Mouse (Mus musculus) ovary, adult 18-20 months (tissue): Measurements from ENCODE around the gene 2310057M21Rik.

Experiments used
- DNase-seq: peaks from one replicate; pipeline ENCODE4 v3.0.0; 2022; ENCODE audit warnings: low spot score, mixed read lengths

The 2310057M21Rik gene

DNA sequence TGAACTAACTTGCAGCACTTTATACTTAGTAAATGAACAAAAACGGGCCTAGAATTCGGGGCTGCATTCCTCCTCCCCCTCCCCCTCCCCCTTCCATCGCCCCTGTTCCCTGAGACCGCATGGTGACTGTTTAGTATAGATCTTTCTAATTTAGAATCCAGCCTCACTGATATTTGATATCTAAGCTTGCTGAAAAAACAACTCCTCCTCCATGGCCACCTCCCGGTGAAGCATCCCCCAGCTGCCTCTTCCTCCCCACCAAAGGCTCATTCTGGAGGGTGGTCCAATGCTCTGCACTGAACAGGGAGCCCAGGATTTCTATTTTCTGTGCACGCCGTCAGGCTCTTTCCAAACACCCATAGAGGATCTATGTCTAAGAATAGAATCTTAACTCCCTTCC, 44.2 kb downstream of the 2310057M21Rik start:
- DNase-seq: no peak

DNA sequence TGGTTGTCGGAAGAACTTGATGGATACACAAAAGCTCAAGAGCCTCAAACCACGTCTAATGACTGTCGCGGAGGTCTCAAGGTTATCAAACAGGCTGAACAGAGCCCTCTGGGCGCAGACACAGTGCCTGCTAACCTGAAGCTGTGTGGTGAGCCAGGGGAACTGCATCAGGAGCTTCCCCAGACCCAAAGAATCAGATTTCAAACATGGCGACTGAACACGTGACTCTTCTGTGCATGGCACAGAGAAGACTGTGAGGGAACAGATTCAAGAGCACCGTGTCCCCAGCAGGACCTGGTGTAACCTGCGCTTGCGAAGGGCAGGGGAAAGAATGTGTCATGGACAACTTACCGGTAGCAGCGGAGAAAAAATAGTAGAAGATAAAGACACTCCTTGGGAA, 45.0 kb downstream of the 2310057M21Rik start:
- no peak for DNase-seq

DNA sequence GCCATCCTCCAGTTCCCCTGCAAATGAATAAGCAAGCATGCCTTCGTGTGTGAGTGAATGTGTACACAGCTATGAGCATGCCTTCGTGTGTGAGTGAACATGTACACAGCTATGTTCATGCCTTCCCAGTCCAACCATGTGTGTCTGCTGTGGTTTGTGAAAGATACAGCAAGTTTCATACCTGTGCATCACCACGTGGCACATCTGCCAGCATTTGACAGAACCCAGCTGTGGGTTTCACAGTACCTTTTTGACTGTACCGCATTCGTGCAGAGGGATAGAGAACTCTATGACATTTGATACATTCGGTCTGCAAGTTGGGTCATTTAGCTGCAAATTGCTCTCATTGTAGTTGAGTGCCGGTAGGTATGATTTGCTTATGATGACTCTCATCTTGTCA, 48.1 kb downstream of the 2310057M21Rik start:
- DNase-seq: no peak

DNA sequence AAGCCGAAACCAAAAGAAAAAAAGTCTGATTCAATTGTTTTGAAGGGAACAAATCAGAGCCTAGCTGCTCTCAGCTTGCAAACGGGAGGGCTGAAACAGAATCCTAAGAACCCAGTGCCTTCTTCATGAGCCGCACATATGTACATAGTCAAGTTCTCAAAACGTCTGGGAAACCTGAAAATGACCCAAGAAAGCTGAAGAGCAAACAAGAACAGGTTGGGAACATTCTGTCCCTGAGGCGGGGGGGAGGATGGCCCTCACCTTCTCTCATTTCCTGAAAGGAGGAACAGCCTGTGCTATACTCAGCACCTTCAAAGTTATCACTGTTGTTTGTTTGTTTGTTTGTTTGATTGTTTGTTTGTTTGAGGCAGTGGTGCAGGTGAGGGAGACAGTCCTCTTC, 55.8 kb downstream of the 2310057M21Rik start:
- DNase-seq: no peak

DNA sequence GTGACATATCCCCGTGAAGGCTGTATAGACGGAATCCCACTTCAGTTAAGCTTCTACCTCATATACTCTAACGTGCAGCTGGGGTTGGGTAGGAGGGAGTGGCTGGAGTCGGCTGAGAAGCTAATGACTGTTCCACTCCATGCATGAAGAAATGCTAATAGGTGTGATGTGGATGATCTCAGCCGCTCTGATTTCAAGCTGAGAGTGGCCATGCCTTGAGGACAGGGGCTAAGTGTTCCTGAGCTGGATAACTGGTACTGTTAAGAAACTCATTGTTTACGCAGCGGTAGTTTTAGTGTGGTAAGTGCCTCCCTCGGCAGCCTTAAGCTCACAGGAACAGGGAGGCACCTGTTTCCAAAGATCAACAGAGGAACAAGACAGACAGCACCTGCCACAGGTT, 59.2 kb downstream of the 2310057M21Rik start:
- no peak for DNase-seq

DNA sequence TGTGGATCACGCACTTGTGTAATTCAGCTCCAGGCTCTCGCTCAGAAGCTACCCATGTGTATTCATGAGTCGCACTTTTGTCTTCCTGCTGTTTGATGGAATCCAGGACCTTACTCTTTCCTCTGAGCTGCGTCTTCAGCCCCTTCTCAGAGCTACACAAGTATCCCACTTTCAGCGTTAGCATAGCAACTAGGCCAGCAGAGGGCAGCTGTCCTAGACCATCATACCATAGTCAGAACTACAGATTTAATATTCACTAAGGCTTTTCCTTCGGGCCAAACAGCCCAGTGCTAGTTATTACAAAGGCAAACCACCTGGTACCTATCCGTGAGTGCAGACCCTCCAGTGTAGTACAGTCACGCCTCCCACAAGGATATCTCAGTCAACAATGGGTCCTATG, 65.4 kb downstream of the 2310057M21Rik start:
- DNase-seq: no peak
